Mouse (Mus musculus): ENCODE results near the gene Foxk1. TPM values are rescaled to one million over a fixed set of nuclear protein-coding genes. Genes with fewer than 3 reads are reported as not detected.

Foxk1 gene
- polyA plus RNA-seq, 1 experiment = 8.2 TPM

- H3K36me3 ChIP-seq (ENCODE audit: control insufficient read depth, insufficient read depth) = no peaks in the 10 kb centered on the region
- no peak overlapping the region for H3K4me3 ChIP-seq (ENCODE audit: insufficient read depth, poor library complexity, severe bottlenecking)
- no peak overlapping the region for H3ac ChIP-seq (ENCODE audit: control insufficient read depth, insufficient read length, low read depth)
- no peaks in the 10 kb centered on the region for H3K79me2 ChIP-seq (ENCODE audit: control insufficient read depth, insufficient read depth)
- TF ChIP-seq MAX (IDR thresholded peaks at IDR 0.05) = no peak
- TF ChIP-seq CEBPB (IDR thresholded peaks at IDR 0.05; ENCODE audit: low read depth) = no peak
- no peak for TF ChIP-seq USF1 (IDR thresholded peaks at IDR 0.05; ENCODE audit: low read depth)
- no peak for TF ChIP-seq CTCF (IDR thresholded peaks at IDR 0.05; ENCODE audit: control insufficient read depth, insufficient read depth, insufficient read length)
- TF ChIP-seq FOSL1 (IDR thresholded peaks at IDR 0.05; ENCODE audit: insufficient read depth, low read length, poor library complexity, severe bottlenecking) = no peak
- TF ChIP-seq MYOG (IDR thresholded peaks at IDR 0.05; ENCODE audit: control insufficient read depth, extremely low read depth, insufficient read length) = no peak
- no peak for TF ChIP-seq MYOD1 (IDR thresholded peaks at IDR 0.05; ENCODE audit: control insufficient read depth, insufficient read length, low read depth)
- no peaks in the 10 kb centered on the region for H3K27me3 ChIP-seq (ENCODE audit: control insufficient read depth, insufficient read depth, insufficient read length)
- no peaks in the 10 kb centered on the region for H3K79me3 ChIP-seq (ENCODE audit: low read depth)
Measured at GRCm38 (mm10) chr5:142374343-142374742, 27.0 kb upstream of the Foxk1 start.

GRCm38 (mm10) chr5:142375641-142376040, 25.7 kb upstream of the Foxk1 start:
- no peaks in the 10 kb centered on the region for H3K36me3 ChIP-seq (ENCODE audit: control insufficient read depth, insufficient read depth)
- H3K79me3 ChIP-seq (ENCODE audit: low read depth) = no peaks in the 10 kb centered on the region
- H3K79me2 ChIP-seq (ENCODE audit: control insufficient read depth, insufficient read depth) = no peaks in the 10 kb centered on the region
- H3K27me3 ChIP-seq (ENCODE audit: control insufficient read depth, insufficient read depth, insufficient read length) = no peaks in the 10 kb centered on the region
- TF ChIP-seq USF1 (IDR thresholded peaks at IDR 0.05; ENCODE audit: low read depth) (no peak), CTCF (IDR thresholded peaks at IDR 0.05; ENCODE audit: control insufficient read depth, insufficient read depth, insufficient read length) (no peak), MYOD1 (IDR thresholded peaks at IDR 0.05; ENCODE audit: control insufficient read depth, insufficient read length, low read depth) (no peak), MYOG (IDR thresholded peaks at IDR 0.05; ENCODE audit: control insufficient read depth, extremely low read depth, insufficient read length) (no peak), MAX (IDR thresholded peaks at IDR 0.05) (no peak), CEBPB (IDR thresholded peaks at IDR 0.05; ENCODE audit: low read depth) (no peak), FOSL1 (IDR thresholded peaks at IDR 0.05; ENCODE audit: insufficient read depth, low read length, poor library complexity, severe bottlenecking) (no peak)
- no peak overlapping the region for H3ac ChIP-seq (ENCODE audit: control insufficient read depth, insufficient read length, low read depth)
- no peak overlapping the region for H3K4me3 ChIP-seq (ENCODE audit: insufficient read depth, poor library complexity, severe bottlenecking)

- H3K4me3 ChIP-seq (ENCODE audit: insufficient read depth, poor library complexity, severe bottlenecking) = no peak overlapping the region
- no peaks in the 10 kb centered on the region for H3K79me2 ChIP-seq (ENCODE audit: control insufficient read depth, insufficient read depth)
- no peaks in the 10 kb centered on the region for H3K27me3 ChIP-seq (ENCODE audit: control insufficient read depth, insufficient read depth, insufficient read length)
- no peaks in the 10 kb centered on the region for H3K36me3 ChIP-seq (ENCODE audit: control insufficient read depth, insufficient read depth)
- TF ChIP-seq MYOD1 (IDR thresholded peaks at IDR 0.05; ENCODE audit: control insufficient read depth, insufficient read length, low read depth) (no peak), MYOG (IDR thresholded peaks at IDR 0.05; ENCODE audit: control insufficient read depth, extremely low read depth, insufficient read length) (no peak)
- H3K79me3 ChIP-seq (ENCODE audit: low read depth) = no peaks in the 10 kb centered on the region
- no peak overlapping the region for H3ac ChIP-seq (ENCODE audit: control insufficient read depth, insufficient read length, low read depth)
Measured at GRCm38 (mm10) chr5:142376071-142376470, 25.2 kb upstream of the Foxk1 start.

- Histone ChIP-seq H3K4me3 (ENCODE audit: insufficient read depth, poor library complexity, severe bottlenecking) (no peak overlapping the region), H3K79me3 (ENCODE audit: low read depth) (no peaks in the 10 kb centered on the region), H3ac (ENCODE audit: control insufficient read depth, insufficient read length, low read depth) (no peak overlapping the region), H3K79me2 (ENCODE audit: control insufficient read depth, insufficient read depth) (no peaks in the 10 kb centered on the region), H3K27me3 (ENCODE audit: control insufficient read depth, insufficient read depth, insufficient read length) (no peaks in the 10 kb centered on the region), H3K36me3 (ENCODE audit: control insufficient read depth, insufficient read depth) (no peaks in the 10 kb centered on the region)
- no peak for TF ChIP-seq CTCF (IDR thresholded peaks at IDR 0.05; ENCODE audit: control insufficient read depth, insufficient read depth, insufficient read length)
- TF ChIP-seq FOSL1 (IDR thresholded peaks at IDR 0.05; ENCODE audit: insufficient read depth, low read length, poor library complexity, severe bottlenecking) = no peak
- TF ChIP-seq MYOG (IDR thresholded peaks at IDR 0.05; ENCODE audit: control insufficient read depth, extremely low read depth, insufficient read length) = no peak
- TF ChIP-seq USF1 (IDR thresholded peaks at IDR 0.05; ENCODE audit: low read depth) = no peak
- TF ChIP-seq MYOD1 (IDR thresholded peaks at IDR 0.05; ENCODE audit: control insufficient read depth, insufficient read length, low read depth) = no peak
- no peak for TF ChIP-seq CEBPB (IDR thresholded peaks at IDR 0.05; ENCODE audit: low read depth)
- TF ChIP-seq MAX (IDR thresholded peaks at IDR 0.05) = no peak
Measured at GRCm38 (mm10) chr5:142378068-142378467, 23.2 kb upstream of the Foxk1 start.

- Histone ChIP-seq H3ac (ENCODE audit: control insufficient read depth, insufficient read length, low read depth) (no peak overlapping the region), H3K27me3 (ENCODE audit: control insufficient read depth, insufficient read depth, insufficient read length) (no peaks in the 10 kb centered on the region), H3K79me3 (ENCODE audit: low read depth) (no peaks in the 10 kb centered on the region), H3K4me3 (ENCODE audit: insufficient read depth, poor library complexity, severe bottlenecking) (no peak overlapping the region), H3K36me3 (ENCODE audit: control insufficient read depth, insufficient read depth) (no peaks in the 10 kb centered on the region), H3K79me2 (ENCODE audit: control insufficient read depth, insufficient read depth) (no peaks in the 10 kb centered on the region)
- TF ChIP-seq MYOD1 (IDR thresholded peaks at IDR 0.05; ENCODE audit: control insufficient read depth, insufficient read length, low read depth) = no peak
- TF ChIP-seq CEBPB (IDR thresholded peaks at IDR 0.05; ENCODE audit: low read depth) = peak; percentile 69
Measured at GRCm38 (mm10) chr5:142380491-142380890, 20.8 kb upstream of the Foxk1 start.

GRCm38 (mm10) chr5:142384911-142385660, 16.2 kb upstream of the Foxk1 start:
- no peaks in the 10 kb centered on the region for H3K79me3 ChIP-seq (ENCODE audit: low read depth)
- TF ChIP-seq USF1 (IDR thresholded peaks at IDR 0.05; ENCODE audit: low read depth) (no peak), MAX (IDR thresholded peaks at IDR 0.05) (no peak), MYOD1 (IDR thresholded peaks at IDR 0.05; ENCODE audit: control insufficient read depth, insufficient read length, low read depth) (no peak), MYOG (IDR thresholded peaks at IDR 0.05; ENCODE audit: control insufficient read depth, extremely low read depth, insufficient read length) (no peak), FOSL1 (IDR thresholded peaks at IDR 0.05; ENCODE audit: insufficient read depth, low read length, poor library complexity, severe bottlenecking) (no peak), CTCF (IDR thresholded peaks at IDR 0.05; ENCODE audit: control insufficient read depth, insufficient read depth, insufficient read length) (no peak), CEBPB (IDR thresholded peaks at IDR 0.05; ENCODE audit: low read depth) (no peak)

More at GRCm38 (mm10) chr5:142384911-142385660, 16.2 kb upstream of the Foxk1 start:
- Histone ChIP-seq H3K36me3 (ENCODE audit: control insufficient read depth, insufficient read depth) (no peaks in the 10 kb centered on the region), H3K4me3 (ENCODE audit: insufficient read depth, poor library complexity, severe bottlenecking) (no peak overlapping the region), H3K27me3 (ENCODE audit: control insufficient read depth, insufficient read depth, insufficient read length) (no peaks in the 10 kb centered on the region), H3ac (ENCODE audit: control insufficient read depth, insufficient read length, low read depth) (no peak overlapping the region), H3K79me2 (ENCODE audit: control insufficient read depth, insufficient read depth) (no peaks in the 10 kb centered on the region)
